ENCODE assay signal across 23 mouse cellular contexts in genomic region chr2:22822293-22822692, GRCm38 (mm10). TPM values are rescaled to one million over a fixed set of nuclear protein-coding genes. Genes with fewer than 3 reads are reported as not detected.
DNase-seq lines count a peak whose midpoint lies in the region; ATAC-seq and TF ChIP-seq lines count a peak whose summit lies in the region.
"Had no signal": no experiment of that assay in that cellular context is flagged by ENCODE, and none has a peak within 500 bp of the region (broad histone marks: within the 10 kb centered on the region; RNA-seq: fewer than 3 reads in every experiment).

No protein-coding gene starts in this region.

- H3K4me3 ChIP-seq in C2C12 (ENCODE audit: insufficient read depth, poor library complexity, severe bottlenecking), result no peak overlapping the region
- H3K4me3 ChIP-seq in bone marrow macrophage, adult 2 months (ENCODE audit: insufficient read depth, low read length), result no peak overlapping the region
- H3K4me3 ChIP-seq: embryonic facial prominence, embryonic 13.5 days; forebrain, embryonic 15.5 days; heart, embryonic 10.5 days; hindbrain, embryonic 13.5 days had no signal

- TF ChIP-seq POLR2A in bone marrow macrophage, adult 2 months (IDR thresholded peaks at IDR 0.05; ENCODE audit: borderline replicate concordance, low read depth, low read length), result no peak

- peaks cover 26% of the 10 kb centered on the region for H3K36me3 ChIP-seq in C2C12 (ENCODE audit: control insufficient read depth, insufficient read depth)
- H3K36me3 ChIP-seq: embryonic facial prominence, embryonic 13.5 days; forebrain, embryonic 15.5 days; heart, embryonic 10.5 days; hindbrain, embryonic 13.5 days had no signal

- peak overlapping the region; percentile 77 for H3K27ac ChIP-seq in bone marrow macrophage, adult 2 months (ENCODE audit: insufficient read depth, low read depth, low read length)
- H3K27ac ChIP-seq: embryonic facial prominence, embryonic 13.5 days; forebrain, embryonic 15.5 days; heart, embryonic 10.5 days; hindbrain, embryonic 13.5 days; liver, embryonic 14.5 days had no signal

- ATAC-seq in megakaryocyte progenitor cell, adult 5-6 weeks (replicated peaks; ENCODE audit: poor library complexity), result 0 out of 2 replicates have a peak, but pooled peaks have one; percentile 20
- ATAC-seq: forebrain, embryonic 15.5 days; inflammation-experienced regulatory T-cells, adult 6 months; midbrain, embryonic 16.5 days; Patski had no signal

- peaks cover 26% of the 10 kb centered on the region for H3K4me1 ChIP-seq in bone marrow macrophage, adult 2 months (ENCODE audit: control insufficient read depth, insufficient read depth, low read length)
- H3K4me1 ChIP-seq: embryonic facial prominence, embryonic 13.5 days; forebrain, embryonic 15.5 days; heart, embryonic 10.5 days; hindbrain, embryonic 13.5 days had no signal

- TF ChIP-seq CTCF in C2C12 (IDR thresholded peaks at IDR 0.05; ENCODE audit: control insufficient read depth, insufficient read depth, insufficient read length), result no peak
- TF ChIP-seq CTCF in bone marrow macrophage, adult 2 months (IDR thresholded peaks at IDR 0.05; ENCODE audit: low read depth, low read length), result no peak

- H3ac ChIP-seq in C2C12 (ENCODE audit: control insufficient read depth, insufficient read length, low read depth), result no peak overlapping the region

- no peaks in the 10 kb centered on the region for H3K79me3 ChIP-seq in C2C12 (ENCODE audit: low read depth)

- intact Hi-C loops in heart, postnatal 25 days (cut with DNase I), result no loop called here

- no peaks in the 10 kb centered on the region for H3K27me3 ChIP-seq in C2C12 (ENCODE audit: control insufficient read depth, insufficient read depth, insufficient read length)
- H3K27me3 ChIP-seq: embryonic facial prominence, embryonic 13.5 days; forebrain, embryonic 15.5 days; hindbrain, embryonic 13.5 days; Patski had no signal

- no peaks in the 10 kb centered on the region for H3K79me2 ChIP-seq in C2C12 (ENCODE audit: control insufficient read depth, insufficient read depth)

- DNase-seq in 3T3-L1 (ENCODE audit: low read depth, low spot score), result peak; percentile 79
- DNase-seq in heart, postnatal 25 days (ENCODE audit: low spot score), result no peak
- DNase-seq in adrenal gland, adult 2 months, result no peak
- DNase-seq in cerebellum, adult 11-12 months, result no peak
- DNase-seq: adrenal gland, postnatal 36 days; cerebellum, adult 8-10 months; gastrocnemius, postnatal 14 days; heart, postnatal 10 days; kidney, adult 8-10 months; kidney, postnatal 25 days; layer of hippocampus, postnatal 36 days; right cerebral cortex, postnatal 25 days had no signal

TF ChIP-seq in C2C12, 6 proteins besides CTCF, POLR2A, EP300 and RAD21:
- TF ChIP-seq CEBPB (IDR thresholded peaks at IDR 0.05; ENCODE audit: low read depth) (peak; percentile 4), MYOD1 (IDR thresholded peaks at IDR 0.05; ENCODE audit: control insufficient read depth, insufficient read length, low read depth) (peak; percentile 12), MAX (IDR thresholded peaks at IDR 0.05) (no peak), USF1 (IDR thresholded peaks at IDR 0.05; ENCODE audit: low read depth) (no peak), FOSL1 (IDR thresholded peaks at IDR 0.05; ENCODE audit: insufficient read depth, low read length, poor library complexity, severe bottlenecking) (peak; percentile 39), MYOG (IDR thresholded peaks at IDR 0.05; ENCODE audit: control insufficient read depth, extremely low read depth, insufficient read length) (no peak)
TF ChIP-seq in C2C12: peak in this region for 3.

RNA-seq across cellular contexts. Expression of gene Apbb1ip, which starts 48.4 kb away (rescaled TPM):
- 4.0 TPM for polyA plus RNA-seq in C2C12 (2012; fragmentation: generic; extraction: Trizol)
- polyA plus RNA-seq in bone marrow macrophage, adult 2 months (2012; ENCODE audit: insufficient read depth, insufficient read length, missing spikeins), result 171 and 182 TPM in 2 replicates
- 120 and 136 TPM in 2 replicates for total RNA-seq in megakaryocyte progenitor cell, adult 5-6 weeks (2015)
- total RNA-seq in megakaryocyte progenitor cell, adult 5-6 weeks (2017), result 15.9 and 26.8 TPM in 2 replicates
- 1 to 10 TPM; 3.4 to 3.5 TPM for total RNA-seq in heart, postnatal 25 days (2021)
- 1 to 10 TPM; 2.9 to 4.5 TPM for total RNA-seq in adrenal gland, adult 2 months (2021)
- polyA plus RNA-seq in adrenal gland, adult 2 months (2012; rRNA removed), result 0.86 and 1.2 TPM in 2 replicates
- polyA plus RNA-seq: Patski had no signal
